Mouse (Mus musculus): ENCODE measurements around the gene Etfrf1. TPM values are rescaled to one million over a fixed set of nuclear protein-coding genes. Genes with fewer than 3 reads are reported as not detected.

Etfrf1 gene
- total RNA-seq (2015) (28.2 and 30.7 TPM in 2 replicates), total RNA-seq (2017) (23.4 and 24.1 TPM in 2 replicates)

GRCm38 (mm10) chr6:145210816-145211338 is at the start of gene Etfrf1, which contains the start of gene Casc1:
Gene Etfrf1 (plus strand): TSS chr6:145211134.
Gene Casc1 (minus strand): TSS chr6:145211005.
- peak; percentile 87 for ATAC-seq (ENCODE audit: poor library complexity, severe bottlenecking)

GRCm38 (mm10) chr6:145171892-145172606 is 38.9 kb upstream of the Etfrf1 start:
- no peak for ATAC-seq (ENCODE audit: poor library complexity, severe bottlenecking)

- ATAC-seq (ENCODE audit: poor library complexity, severe bottlenecking), result no peak
Observed at GRCm38 (mm10) chr6:145173781-145174191, 37.1 kb upstream of the Etfrf1 start.

GRCm38 (mm10) chr6:145175571-145175981 is 35.4 kb upstream of the Etfrf1 start:
- no peak for ATAC-seq (ENCODE audit: poor library complexity, severe bottlenecking)

- ATAC-seq (ENCODE audit: poor library complexity, severe bottlenecking), result no peak
Observed at GRCm38 (mm10) chr6:145176474-145176873, 34.5 kb upstream of the Etfrf1 start.

GRCm38 (mm10) chr6:145179665-145180064 is 31.3 kb upstream of the Etfrf1 start:
- peak; percentile 73 for ATAC-seq (ENCODE audit: poor library complexity, severe bottlenecking)

GRCm38 (mm10) chr6:145182044-145182443 is 28.9 kb upstream of the Etfrf1 start:
- ATAC-seq (ENCODE audit: poor library complexity, severe bottlenecking), result no peak

GRCm38 (mm10) chr6:145186096-145186495 is 24.8 kb upstream of the Etfrf1 start:
- ATAC-seq (ENCODE audit: poor library complexity, severe bottlenecking), result no peak

GRCm38 (mm10) chr6:145187093-145188088 is 23.5 kb upstream of the Etfrf1 start:
- ATAC-seq (ENCODE audit: poor library complexity, severe bottlenecking), result peak; percentile 75

GRCm38 (mm10) chr6:145193038-145193437 is 17.9 kb upstream of the Etfrf1 start:
- no peak; the same call in 1 of the 2 replicates for ATAC-seq (ENCODE audit: poor library complexity, severe bottlenecking)

GRCm38 (mm10) chr6:145193446-145193845 is 17.5 kb upstream of the Etfrf1 start:
- ATAC-seq (ENCODE audit: poor library complexity, severe bottlenecking), result peak; percentile 93

- no peak for ATAC-seq (ENCODE audit: poor library complexity, severe bottlenecking)
Observed at GRCm38 (mm10) chr6:145197949-145198686, 12.8 kb upstream of the Etfrf1 start.

GRCm38 (mm10) chr6:145202432-145203125 is 8.4 kb upstream of the Etfrf1 start:
- ATAC-seq (ENCODE audit: poor library complexity, severe bottlenecking), result no peak

GRCm38 (mm10) chr6:145204440-145204839 is 6.5 kb upstream of the Etfrf1 start:
- no peak for ATAC-seq (ENCODE audit: poor library complexity, severe bottlenecking)

GRCm38 (mm10) chr6:145205142-145205541 is 5.8 kb upstream of the Etfrf1 start:
- ATAC-seq (ENCODE audit: poor library complexity, severe bottlenecking), result no peak

GRCm38 (mm10) chr6:145210056-145210680 is 766 bp upstream of the Etfrf1 start:
- ATAC-seq (ENCODE audit: poor library complexity, severe bottlenecking), result no peak

GRCm38 (mm10) chr6:145211376-145212305 is 707 bp downstream of the Etfrf1 start:
- peak; percentile 26 for ATAC-seq (ENCODE audit: poor library complexity, severe bottlenecking)

- ATAC-seq (ENCODE audit: poor library complexity, severe bottlenecking), result no peak
Observed at GRCm38 (mm10) chr6:145213916-145214315, 3.0 kb downstream of the Etfrf1 start.

Measured in megakaryocyte, adult 5-6 weeks (primary cell).